Mouse (Mus musculus) cerebellum, adult 11-12 months (tissue): ENCODE measurements at regions not wholly inside any gene's neighbourhood (a gene's known extent, or its start where the extent isn't known, plus 50 kb on each side); places are given as distances from the start of the nearest gene placed in this dataset.

Experiments
- DNase-seq: peaks from one replicate; pipeline ENCODE4 v3.0.0; 2022

GRCm38 (mm10) chr3:56302346-56303185 lies 119.1 kb upstream of the Nbea start:
- no peak for DNase-seq

GRCm38 (mm10) chr3:56300769-56301168 lies 117.3 kb upstream of the Nbea start:
- peak; percentile 56 for DNase-seq

- DNase-seq = no peak
These were observed 112.1 kb upstream of the Nbea start for GRCm38 (mm10) chr3:56295578-56295977.

GRCm38 (mm10) chr3:56281507-56281906 lies 98.0 kb upstream of the Nbea start:
- no peak for DNase-seq

- DNase-seq = no peak
These were observed 96.9 kb upstream of the Nbea start for GRCm38 (mm10) chr3:56280330-56280957.

- DNase-seq = no peak
These were observed 89.1 kb upstream of the Nbea start for GRCm38 (mm10) chr3:56272587-56272986.

GRCm38 (mm10) chr3:56270241-56270830 lies 86.8 kb upstream of the Nbea start:
- no peak for DNase-seq

- no peak for DNase-seq
These were observed 78.5 kb upstream of the Nbea start for GRCm38 (mm10) chr3:56261800-56262561.

GRCm38 (mm10) chr3:56256271-56256670 lies 72.8 kb upstream of the Nbea start:
- DNase-seq = no peak

- no peak for DNase-seq
These were observed 60.9 kb upstream of the Nbea start for GRCm38 (mm10) chr3:56244370-56244769.

- no peak for DNase-seq
These were observed 54.7 kb upstream of the Nbea start for GRCm38 (mm10) chr3:56238228-56238627.

- DNase-seq = no peak
These were observed 52.7 kb upstream of the Nbea start for GRCm38 (mm10) chr3:56236163-56236562.
